Mouse (Mus musculus) frontal cortex, postnatal 36 days (tissue): ENCODE results near the gene Adamts4.

ENCODE experiments used
- DNase-seq, 2 experiments: peaks; one replicate each; pipeline ENCODE4 v3.0.0; 2022; ENCODE audit warnings: low spot score in 2 of 2

Adamts4 gene

DNA sequence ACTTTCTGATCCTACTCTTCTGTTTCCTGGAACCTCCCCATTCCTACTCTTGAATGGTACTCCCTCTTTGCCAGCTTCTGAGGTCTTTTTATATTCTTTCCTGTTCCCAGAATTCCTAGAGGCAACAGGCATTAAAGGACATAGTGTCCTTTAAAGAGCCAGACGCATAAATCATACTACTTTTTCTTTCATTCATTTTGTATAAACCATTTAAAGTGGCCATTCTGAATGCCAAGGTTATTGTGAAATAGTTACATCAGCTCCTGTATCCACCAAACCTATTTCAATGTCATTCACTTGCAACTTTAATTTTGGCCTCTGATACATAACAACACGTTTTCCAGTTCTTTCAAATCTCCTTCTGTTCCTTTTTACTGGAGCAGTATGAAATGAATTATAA is 59.1 kb downstream of the Adamts4 start:
- no peak for DNase-seq
